In the genomic region with DNA sequence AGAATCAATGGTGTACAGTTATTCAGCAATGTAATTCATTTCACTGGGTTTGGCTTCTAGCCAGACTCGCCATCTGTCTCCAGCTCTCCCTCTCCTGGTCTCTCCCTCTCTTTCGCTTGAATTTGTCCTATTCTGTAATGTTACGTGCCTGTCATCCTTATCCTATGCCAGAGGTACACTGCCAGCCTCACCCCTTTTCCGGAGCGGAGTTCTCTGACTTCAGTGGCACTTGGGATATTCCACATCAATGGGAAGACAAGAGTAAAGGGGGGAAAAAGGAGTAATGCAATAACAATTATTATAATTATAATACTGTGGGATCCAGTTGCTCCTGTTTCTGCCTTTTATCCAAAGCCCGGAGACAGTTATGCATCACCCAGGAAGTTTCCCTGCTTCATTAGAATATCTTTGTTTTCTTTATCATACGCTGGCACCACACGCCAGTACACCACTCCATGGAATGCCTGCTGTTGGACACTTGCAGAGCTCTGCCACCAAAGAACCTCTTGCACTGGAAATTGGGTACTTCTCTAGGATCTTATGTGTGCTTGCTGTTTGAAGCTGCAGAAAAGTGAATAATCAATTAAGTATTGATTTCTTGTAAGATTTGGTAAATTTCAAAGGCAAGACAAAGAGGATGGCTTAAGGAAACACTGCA, we compare ENCODE assay signal across 9 mouse cellular contexts.
DNase-seq lines count a peak whose midpoint lies in the region; ATAC-seq and TF ChIP-seq lines count a peak whose summit lies in the region.
"Had no signal": no experiment of that assay in that cellular context is flagged by ENCODE, and none has a peak within 500 bp of the region (broad histone marks: within the 10 kb centered on the region; RNA-seq: fewer than 3 reads in every experiment).

No protein-coding gene starts in this region.

- H3K27ac ChIP-seq in lung, postnatal 0 days (ENCODE audit: low read length) = no peak overlapping the region
- H3K27ac ChIP-seq in kidney, adult 2 months (ENCODE audit: insufficient read depth, low read depth, low read length) = no peak overlapping the region

- DNase-seq in lung, postnatal 0 days (ENCODE audit: low spot score) = peak; percentile 4
- DNase-seq in lung, postnatal 4 days = no peak
- peak; percentile 17 to 75 for DNase-seq in frontal cortex, adult 2 months (ENCODE audit: extremely low spot score in 1 of 2, low spot score in 1 of 2)
- DNase-seq in left cerebral cortex, postnatal 10 days (ENCODE audit: extremely low spot score in 1 of 2, low spot score in 2 of 2) = peak; percentile 71 to 83
- DNase-seq in right cerebral cortex, postnatal 14 days = peak; percentile 70
- no peak for DNase-seq in adrenal gland, adult 8-10 months
- no peak for DNase-seq in gastrocnemius, adult 18-20 months (ENCODE audit: low spot score)
- no peak for DNase-seq in kidney, adult 2 months

- H3K4me2 ChIP-seq in lung, postnatal 0 days (replicated peaks; ENCODE audit: low read depth, low read length) = no peak overlapping the region

- WGBS in lung, postnatal 0 days = 65% methylated on average over 8 of the region's 8 CpGs
- 66% methylated on average over 8 of the region's 8 CpGs for WGBS in kidney, adult 2 months

- H3K4me1 ChIP-seq in lung, postnatal 0 days (ENCODE audit: insufficient read depth, low read depth, low read length) = no peaks in the 10 kb centered on the region
- H3K4me1 ChIP-seq in kidney, adult 2 months (ENCODE audit: control insufficient read depth, insufficient read depth, low read length) = no peaks in the 10 kb centered on the region

- no peaks in the 10 kb centered on the region for H3K9me3 ChIP-seq in lung, postnatal 0 days (ENCODE audit: low read length)

- TF ChIP-seq CTCF in lung, postnatal 0 days (IDR thresholded peaks at IDR 0.05) = no peak
- no peak for TF ChIP-seq CTCF in kidney, adult 2 months (conservative IDR thresholded peaks at IDR 0.05; ENCODE audit: insufficient read depth, insufficient read length, low read depth, low read length)

- intact Hi-C loops in left cerebral cortex, postnatal 10 days (cut with DNase I) = no loop called here

- no peak for ATAC-seq in lung, postnatal 0 days

- H3K4me3 ChIP-seq in lung, postnatal 0 days (ENCODE audit: low read depth, low read length) = no peak overlapping the region
- no peak overlapping the region for H3K4me3 ChIP-seq in kidney, adult 2 months (ENCODE audit: insufficient read depth, low read depth, low read length)
- H3K4me3 ChIP-seq: erythroblast, embryonic 14.5 days had no signal

- TF ChIP-seq EP300 in lung, postnatal 0 days (IDR thresholded peaks at IDR 0.05) = no peak

- TF ChIP-seq POLR2A in kidney, adult 2 months (IDR thresholded peaks at IDR 0.05; ENCODE audit: low read depth, low read length) = no peak

- no peaks in the 10 kb centered on the region for H3K36me3 ChIP-seq in lung, postnatal 0 days (ENCODE audit: insufficient read depth, low read length)
- no peaks in the 10 kb centered on the region for H3K36me3 ChIP-seq in kidney, adult 2 months (ENCODE audit: control insufficient read depth, insufficient read depth, low read length)

- H3K27me3 ChIP-seq in lung, postnatal 0 days (replicated peaks; ENCODE audit: insufficient read depth, low read length) = no peaks in the 10 kb centered on the region
- no peaks in the 10 kb centered on the region for H3K27me3 ChIP-seq in kidney, adult 2 months (replicated peaks; ENCODE audit: control insufficient read depth, insufficient read depth, low read length)

- H3K9ac ChIP-seq in lung, postnatal 0 days (replicated peaks; ENCODE audit: low read depth) = no peak overlapping the region

Comparison
In these comparisons a context has a peak if more than half of its experiments do, and no peak if none do; other contexts are left out.
1. DNase-seq: peak in lung, postnatal 0 days (single experiment), frontal cortex, adult 2 months (2 of 2), left cerebral cortex, postnatal 10 days (2 of 2) and right cerebral cortex, postnatal 14 days (single experiment); none in lung, postnatal 4 days (0 of 2), adrenal gland, adult 8-10 months (single experiment), gastrocnemius, adult 18-20 months (single experiment) and kidney, adult 2 months (single experiment).